Mouse (Mus musculus) frontal cortex, postnatal 36 days (tissue): ENCODE measurements at regions not wholly inside any gene's neighbourhood (a gene's known extent, or its start where the extent isn't known, plus 50 kb on each side); places are given as distances from the start of the nearest gene placed in this dataset.
A peak's percentile ranks its signal among the peaks of the same experiment; 100 is the strongest.

Source experiments
- DNase-seq, 2 experiments: peaks; one replicate each; pipeline ENCODE4 v3.0.0; 2022; ENCODE audit warnings: low spot score in 2 of 2

DNA sequence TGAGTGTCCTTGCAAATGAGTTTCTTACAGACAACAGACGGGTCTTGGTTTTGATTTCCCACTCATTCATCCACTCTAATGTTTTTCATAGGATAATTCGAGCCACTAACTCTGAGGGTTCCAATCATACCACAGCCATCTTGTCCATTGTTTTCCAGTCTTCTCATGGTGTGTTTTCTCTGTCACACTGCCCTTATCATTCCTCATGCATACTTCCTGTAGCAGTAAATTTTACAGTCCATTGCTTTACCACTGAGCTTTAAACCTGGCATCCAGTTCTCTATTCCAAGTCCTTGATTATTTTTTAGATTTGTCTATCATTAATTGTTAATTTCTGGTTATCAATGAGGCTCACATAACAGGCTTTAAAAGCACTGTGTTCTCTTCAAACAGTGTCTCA lies 290.0 kb upstream of the Nrsn1 start:
- DNase-seq: no peak

DNA sequence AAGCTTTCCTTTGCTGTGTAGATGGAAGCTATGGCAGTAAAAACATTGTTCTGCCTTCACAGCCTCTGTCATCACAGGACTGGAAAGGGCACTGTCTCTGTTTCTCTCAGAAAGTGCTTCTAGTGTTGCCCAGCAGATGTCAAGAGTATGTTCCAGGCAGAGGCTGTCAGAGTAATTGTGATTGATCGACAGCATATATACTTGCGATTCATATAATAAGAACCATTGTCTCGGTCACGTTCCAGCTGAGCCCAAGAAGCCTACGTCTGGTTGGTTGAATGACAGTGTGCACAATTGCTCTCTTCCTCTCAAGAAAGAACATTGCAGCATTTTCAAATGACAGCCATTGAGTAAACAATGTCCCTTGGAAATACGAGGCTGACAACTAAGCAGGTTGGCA lies 284.7 kb upstream of the Nrsn1 start:
- DNase-seq: no peak

DNA sequence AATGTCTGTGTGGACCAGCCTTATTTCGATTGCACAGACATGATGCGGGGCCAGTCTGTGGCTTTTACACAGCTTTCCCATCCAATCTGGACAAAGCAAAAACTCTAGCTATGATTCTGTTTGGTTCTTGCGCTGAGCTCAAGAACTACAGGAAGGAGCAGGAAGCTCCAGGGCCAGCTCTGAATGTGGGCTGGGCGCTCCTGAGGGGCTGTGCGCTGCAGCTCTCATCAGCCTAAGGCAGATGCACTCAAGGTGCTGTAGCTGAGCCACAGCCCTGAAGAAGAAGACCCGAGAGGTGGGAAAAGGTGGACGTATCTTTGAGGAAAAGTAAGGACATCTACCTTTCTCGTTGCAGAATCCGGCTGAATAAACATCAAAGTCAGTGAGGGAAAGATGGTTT lies 278.2 kb upstream of the Nrsn1 start:
- DNase-seq: no peak

DNA sequence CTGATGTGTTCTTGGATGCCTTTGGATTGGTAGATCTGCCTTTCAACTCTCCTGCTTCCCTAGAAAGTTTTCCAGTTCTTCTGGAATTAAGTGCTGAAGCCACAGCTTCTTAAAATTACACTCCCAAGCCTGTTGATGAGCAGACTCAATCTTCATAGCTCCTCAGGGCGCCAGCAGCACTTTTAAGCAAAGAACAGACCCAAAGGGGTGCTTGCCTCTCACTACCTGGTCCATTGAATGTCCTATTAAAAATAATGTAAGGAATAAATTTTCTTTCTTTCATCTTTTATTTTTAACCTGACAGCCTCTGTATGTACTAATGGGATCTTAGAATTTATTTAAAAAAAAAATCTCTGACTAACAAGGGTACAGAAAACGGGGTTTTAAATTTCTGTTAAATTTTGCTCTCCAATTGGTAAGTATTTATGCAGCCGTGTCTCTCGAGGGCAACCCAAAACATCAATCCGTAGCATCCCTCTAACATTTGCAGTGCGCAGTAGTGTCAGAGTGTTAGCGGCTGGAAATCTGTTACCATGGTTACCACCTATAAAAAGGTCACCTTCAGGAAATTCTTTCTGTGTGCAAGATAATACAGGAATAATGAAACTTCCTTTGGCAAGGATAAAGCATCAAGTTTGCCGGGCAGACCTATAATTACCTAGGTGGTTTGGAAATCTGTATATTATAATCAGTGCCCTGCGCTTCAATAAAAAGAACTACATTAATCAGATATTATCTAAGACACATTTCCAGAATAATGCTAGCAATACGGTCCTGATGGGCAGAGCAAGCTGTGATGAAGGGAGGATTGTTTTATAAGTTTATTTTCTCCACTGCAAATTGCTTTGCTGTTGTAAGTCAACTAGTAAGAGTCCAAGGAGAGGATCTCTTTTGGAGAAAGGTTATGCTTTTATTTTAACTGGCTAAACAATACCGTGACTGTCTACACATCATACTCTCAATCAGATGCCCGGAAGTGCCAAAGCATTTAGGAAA lies 277.1 kb upstream of the Nrsn1 start:
- no peak for DNase-seq

DNA sequence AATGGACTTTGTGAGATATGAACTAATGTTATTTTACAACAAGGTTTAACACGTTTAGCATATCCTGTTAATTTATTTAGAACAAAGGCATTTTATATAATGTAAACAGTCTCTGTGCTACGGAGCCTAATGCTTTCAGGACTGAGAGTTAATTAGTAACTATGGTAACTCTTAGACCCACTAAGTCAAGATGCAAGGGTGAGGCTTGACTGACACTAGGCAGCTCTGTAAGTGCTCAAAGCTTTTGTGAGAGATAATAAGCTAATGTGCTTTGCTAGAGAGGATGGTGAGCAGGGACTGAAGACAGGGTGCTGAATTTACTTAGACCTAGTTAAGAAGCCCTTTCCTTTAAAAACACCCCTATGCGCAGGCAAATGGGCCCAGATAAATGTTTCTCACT lies 253.8 kb upstream of the Nrsn1 start:
- DNase-seq: no peak

DNA sequence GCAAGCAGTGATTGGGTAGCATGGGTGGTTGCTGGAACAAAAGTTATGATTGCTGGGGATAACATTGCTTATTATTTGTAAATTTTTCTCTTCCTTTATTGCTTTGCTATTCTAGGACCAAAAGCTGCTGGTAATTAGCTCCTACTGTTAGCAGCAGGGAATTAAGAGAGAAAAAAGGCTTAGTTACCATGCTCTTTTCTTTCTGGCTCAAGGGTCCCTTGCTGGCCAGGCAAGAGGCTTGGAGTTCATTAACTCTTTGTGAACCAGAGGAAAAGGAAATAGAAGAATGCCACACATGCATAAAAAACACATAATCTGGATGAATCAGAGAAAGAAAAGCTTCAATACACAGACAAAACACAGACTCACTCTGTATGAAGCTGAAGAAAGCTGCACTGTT lies 237.1 kb upstream of the Nrsn1 start:
- no peak for DNase-seq

DNA sequence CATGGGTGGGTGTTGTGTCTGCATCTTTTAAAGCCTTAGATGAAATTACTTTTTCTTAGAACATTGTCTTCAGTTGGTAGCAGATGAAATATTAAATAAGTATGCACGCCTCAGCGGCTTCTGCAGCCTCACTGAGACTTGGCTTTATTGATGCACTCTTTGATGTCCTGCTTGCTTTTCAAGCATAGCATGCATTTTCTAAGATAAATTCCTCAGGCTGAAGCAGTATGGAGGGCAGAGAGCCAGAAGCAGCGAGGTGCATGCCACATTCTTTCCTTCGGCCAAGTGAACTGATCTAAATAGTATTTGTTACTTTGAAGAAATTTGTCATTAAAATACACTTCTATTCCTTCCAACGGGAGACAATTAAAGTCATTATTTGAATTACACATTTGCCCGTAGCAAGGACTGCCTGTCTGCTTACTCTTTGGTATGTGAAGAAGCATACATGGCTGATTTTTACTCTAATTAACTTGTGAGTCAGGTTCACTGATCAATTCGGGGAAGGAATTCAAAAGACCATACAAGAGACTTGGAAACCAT lies 224.3 kb upstream of the Nrsn1 start:
- no peak for DNase-seq

DNA sequence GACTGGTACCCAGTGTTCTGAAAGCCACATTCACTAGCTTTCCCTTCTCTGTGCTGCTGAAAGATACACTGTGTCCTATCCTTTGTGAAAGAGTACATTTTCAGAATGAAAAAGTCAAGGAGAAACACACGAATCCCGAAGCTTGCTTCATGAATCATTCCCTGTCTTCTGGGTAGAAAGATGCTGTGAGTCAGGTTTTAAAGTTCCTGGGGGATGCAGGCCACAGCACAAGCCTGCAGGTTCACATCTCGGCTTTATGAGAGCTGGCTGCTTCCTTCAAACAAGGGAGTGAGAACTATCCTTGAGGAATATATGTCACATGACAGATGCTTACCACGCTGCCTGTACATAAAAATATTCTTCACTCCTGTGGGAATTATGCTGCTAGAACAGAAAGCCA lies 219.7 kb upstream of the Nrsn1 start:
- peak; percentile 11 to 18 for DNase-seq

DNA sequence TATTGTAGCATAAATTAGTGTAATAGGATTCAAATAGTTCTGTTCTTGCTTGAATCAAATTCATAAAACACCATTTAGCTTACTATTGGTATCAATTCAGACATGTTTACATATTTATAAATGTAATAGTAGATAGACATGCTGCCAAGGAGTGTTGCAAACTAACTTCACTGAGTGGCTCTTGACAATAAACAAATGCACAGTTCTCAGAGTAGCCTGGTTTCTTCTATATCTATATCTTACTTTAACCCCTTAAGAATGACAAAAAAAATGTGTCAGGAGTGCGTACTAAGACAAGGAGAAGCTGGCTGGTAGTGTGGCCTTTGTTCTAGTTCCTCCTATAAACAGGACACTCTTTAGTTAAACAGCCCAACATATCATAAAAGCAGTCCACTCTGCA lies 213.0 kb upstream of the Nrsn1 start:
- DNase-seq: no peak

DNA sequence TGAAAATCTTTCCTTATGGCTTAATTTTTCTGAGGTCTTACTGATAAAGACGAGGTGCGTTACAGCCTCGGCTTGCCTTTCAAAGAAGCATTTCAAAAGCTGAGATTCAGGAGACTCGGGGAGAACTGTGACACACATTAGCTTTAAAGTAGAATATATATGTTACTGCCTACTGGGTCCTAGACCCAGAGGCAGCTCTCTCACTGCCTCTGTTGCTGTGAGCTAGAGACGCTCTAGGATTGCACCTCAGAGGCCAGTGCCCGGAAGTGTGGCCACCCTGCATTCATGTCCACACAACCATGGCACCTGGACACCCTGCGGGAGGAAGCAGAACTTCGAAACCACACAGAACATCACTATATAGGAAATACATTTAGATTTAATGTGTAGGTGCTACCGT lies 181.6 kb upstream of the Nrsn1 start:
- DNase-seq: no peak

DNA sequence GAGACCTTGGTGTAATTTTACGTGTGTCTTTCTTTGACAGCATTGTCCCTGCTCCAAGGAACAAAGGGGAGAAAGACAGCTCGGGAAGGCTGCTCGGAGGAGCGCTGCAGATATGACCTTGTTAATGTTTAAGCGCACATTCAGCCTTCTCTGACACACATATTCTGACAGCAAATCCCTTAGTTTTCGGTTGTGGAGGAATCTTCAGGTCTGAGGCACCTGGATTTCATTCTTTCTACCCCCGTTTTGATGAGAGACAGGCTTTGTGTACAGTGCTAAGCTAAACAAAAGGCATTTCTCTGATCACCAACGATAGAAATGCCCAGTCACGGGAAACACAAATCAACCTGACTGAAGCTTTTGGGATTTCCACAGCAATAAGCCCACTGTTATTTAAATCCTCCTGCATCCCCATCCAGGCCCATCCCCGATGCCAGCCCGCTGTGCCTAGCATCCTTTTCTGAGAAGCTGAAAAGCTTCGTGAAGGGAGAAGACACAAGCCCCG lies 181.1 kb upstream of the Nrsn1 start:
- DNase-seq: no peak

DNA sequence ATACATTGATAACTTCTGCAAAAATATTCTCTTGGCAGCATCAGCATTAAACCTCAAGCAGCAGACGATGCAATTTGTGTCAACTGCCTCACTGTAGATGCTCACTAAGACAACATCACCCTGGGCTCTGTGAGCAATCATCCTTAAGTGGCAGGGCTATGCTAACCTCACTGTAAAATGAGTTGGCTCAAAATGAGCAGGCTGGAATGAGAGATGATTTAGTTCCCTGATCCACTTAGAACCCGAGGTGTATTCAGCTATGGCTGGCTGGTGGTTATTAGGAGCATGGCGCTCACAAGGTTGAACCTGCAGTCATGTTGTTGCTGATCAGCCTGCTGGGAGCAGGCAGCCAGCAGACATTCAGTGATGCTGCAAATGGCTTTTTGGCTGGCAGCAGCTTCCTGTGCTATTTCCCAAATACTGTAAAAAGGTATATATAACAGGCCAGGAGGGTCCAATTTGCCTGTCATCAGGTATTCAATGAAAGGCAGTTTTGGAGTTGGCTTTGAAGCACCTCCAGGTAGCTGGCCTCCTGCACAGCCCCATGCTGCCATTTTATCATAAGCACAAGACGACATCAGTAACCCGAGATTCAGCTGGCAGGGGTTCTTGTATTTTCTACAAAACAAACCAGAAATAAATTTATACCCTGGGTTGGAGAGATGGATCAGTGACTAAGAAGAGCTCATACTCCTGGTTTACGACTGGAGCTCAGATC lies 159.6 kb upstream of the Nrsn1 start:
- no peak for DNase-seq

DNA sequence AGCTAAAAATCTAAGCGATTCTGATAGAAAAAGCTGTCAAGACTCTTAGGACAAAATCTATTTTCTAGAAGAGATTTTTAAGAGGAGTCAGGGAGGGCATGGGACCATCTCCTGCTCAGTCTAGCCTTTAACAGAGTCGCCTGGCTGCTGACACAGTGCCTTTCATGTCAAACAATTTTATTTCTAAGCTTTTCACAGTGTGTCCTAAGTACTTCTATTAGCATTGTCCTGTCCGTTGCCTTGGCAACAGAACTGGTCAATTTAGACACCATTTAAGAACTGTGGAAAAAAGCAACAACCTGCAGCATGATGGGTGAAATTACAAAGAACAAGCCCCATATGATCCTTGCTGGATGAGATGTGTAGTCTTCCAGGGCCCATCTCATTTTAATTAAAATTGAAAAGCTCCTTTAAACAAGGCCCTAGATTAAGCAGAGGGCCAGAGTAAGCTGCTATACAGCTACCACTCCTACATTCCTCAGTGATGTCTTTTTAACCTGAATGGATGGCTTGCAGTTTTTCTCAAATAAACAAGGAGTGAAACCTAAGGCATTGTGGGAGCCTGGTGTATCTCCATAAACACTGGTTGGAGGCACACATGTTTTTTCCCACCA lies 133.0 kb upstream of the Nrsn1 start:
- DNase-seq: no peak

DNA sequence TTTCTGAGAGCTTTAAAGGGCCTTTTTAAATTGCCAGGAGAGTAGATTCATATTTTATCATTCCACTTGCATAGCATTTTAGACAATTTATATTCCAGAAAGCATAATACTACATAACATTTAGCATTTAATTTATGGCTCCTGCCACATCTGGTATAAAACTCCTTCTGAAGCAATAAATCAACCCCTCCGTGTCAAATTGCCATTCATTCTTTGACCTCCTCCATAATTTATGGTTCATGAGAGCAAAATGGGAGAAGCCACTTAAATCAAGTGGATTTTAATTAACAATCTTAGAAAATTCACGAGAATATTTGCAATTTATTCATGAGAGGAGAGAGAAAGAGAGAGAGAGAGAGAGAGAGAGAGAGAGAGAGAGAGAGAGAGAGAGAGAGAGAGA lies 132.4 kb upstream of the Nrsn1 start:
- no peak for DNase-seq

DNA sequence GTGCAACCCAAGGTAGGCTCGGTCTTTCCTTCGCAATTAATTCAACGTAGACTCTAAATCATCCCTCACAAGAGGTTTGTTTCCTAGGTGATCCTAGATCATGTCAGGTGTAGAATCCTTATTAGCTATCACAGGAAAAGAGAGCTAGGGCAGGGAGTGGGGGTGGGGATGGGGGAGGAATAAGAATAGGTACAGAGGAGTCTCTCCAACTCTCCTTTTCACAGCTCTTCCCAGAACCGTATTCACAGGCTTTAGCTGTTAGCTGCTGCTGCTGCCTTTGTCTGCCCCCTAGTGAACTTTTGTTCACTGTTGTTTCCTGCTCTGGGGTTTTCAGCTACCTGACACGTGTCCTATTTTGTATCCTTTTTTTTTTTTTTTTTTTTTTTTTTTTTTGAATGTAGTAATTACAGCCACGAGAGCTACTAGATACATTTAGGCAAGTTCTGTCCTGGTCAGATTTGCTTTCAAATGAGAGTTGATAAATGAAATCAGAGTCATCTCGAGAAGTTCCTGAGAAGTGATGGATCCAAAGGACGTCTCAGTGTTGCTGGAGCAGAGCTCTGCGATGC lies 131.7 kb upstream of the Nrsn1 start:
- DNase-seq: no peak

DNA sequence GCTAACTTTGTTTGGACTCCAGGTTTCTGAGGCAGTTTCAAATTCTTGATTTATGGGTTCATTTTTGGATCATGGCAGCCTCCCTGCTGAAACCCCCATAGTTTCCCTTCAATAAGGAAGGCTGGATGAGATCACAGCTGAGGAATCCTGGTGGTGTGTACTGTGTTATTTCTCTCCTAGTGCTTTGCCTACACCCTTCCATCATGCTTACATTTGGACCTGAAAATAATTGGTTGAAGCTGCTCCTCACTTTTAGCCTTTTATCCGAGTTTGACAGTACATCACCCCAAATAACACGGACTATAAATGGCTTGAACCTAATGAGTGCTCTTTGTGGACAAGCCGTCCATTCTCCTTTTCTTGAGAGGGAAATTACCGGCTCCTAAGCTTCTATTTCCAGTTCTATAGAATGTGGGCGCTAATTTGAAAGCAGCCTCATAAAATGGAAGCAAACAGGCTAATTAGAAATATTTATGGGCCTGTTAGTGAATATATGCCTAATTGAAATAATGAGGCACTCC lies 122.5 kb upstream of the Nrsn1 start:
- no peak for DNase-seq

DNA sequence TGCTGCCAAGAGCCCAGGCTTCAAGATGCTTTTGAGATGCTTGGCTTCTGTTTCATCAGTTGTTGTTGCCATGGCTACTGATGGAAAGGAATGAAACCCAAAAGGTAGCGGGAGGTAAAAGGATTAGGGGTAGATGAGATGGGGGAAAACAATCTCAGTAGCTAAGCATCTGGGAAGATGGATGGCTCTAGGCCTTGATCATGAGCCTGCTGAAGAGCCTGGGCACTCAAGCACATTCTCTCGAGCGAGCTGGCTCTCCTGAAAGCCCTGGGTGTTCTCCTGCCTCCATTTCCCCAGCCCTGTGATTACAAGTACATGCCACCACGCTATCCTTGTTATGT lies 92.3 kb upstream of the Nrsn1 start:
- no peak for DNase-seq

DNA sequence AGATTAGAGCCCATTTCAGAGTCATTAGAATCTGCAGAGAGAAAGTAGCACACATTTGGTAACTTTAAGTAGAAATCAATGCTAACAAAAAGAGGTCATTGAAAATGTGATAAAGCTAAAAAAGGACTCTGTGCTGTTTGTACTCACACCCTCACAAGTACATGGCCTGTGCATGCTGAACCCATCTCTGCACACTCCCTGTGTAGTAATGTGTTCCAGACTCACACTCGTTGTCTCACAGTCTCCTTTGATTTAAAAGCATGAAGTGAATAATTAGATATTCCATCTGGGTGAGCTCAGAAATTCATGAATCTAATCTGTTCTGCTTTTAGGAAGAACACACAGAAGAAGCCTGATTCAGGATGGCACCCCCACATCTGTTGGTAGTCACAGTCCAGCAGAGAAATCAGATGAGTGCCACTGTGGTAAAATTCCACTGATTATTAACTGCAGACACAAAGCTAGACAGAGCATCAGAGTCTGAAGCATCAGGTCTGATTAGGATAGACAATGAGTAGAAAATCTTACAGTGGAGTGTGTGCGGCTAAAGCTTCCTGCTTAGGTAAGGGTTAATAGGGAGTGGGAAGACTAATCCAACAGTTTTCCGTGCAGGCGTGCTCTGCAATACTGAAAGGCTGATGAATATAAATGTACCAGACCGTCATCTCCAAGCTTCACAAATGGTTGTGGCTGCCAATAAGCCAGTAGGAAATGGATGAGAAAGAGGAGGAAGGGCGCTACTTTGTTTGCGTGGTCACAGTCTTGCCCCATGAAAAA lies 91.7 kb upstream of the Nrsn1 start:
- DNase-seq: peak; percentile 35 to 58

DNA sequence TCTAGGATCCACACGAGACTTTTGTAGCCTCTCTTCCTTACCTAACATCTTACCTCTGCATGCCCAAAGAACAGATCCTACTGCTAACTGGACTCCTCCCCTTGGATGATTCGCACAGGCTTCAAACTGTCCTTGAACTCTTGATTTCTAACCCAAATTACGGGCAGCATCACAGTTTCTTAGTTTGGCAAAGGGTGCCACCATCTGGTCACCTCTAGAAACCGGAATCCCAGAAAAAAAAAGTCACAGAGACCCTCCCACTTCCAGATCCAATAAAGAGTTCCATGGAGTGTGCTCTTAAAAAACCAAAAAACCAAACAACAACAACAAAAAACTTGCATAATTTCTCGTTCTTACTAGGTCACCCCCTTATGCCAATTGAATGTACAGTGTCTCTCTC lies 77.3 kb upstream of the Nrsn1 start:
- DNase-seq: no peak

DNA sequence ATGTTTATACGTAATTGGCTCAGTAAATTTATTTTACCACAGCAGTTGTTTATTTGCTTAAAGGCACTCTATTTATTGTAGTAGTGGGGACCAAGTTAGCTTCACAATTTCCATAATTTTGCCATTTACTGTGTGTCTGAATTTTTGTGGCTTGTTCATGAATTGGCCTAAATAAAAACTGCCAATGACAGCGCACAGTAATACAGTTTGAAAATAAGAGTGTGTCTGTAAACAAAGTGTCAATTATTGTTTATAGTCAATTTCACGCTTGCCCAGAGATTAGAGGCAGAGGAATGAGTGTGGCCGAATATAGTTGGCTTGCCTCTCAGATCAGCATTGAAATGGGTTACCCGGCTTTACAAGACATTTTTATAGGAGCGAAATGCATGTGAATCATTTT lies 73.0 kb upstream of the Nrsn1 start:
- DNase-seq: no peak

DNA sequence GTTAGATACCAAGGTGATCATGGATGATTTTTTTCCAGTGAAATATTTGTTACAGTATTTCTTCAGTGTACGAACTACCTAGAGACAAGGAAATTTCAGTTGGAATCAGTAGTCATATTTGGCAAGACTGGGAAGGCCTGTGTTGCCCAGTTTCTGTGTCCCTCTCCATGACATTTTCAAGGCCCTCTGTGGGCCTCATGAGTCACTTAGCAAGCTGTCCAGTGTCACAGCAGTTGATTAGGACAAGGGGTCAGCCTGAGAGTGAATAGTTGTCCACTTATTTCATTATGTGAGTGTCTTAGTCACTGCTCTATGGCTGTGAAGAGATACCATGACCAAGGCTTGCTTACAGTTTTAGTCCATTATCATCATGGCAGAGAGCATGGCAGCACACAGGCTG lies 71.5 kb upstream of the Nrsn1 start:
- no peak for DNase-seq
